Mouse (Mus musculus) heart, embryonic 15.5 days (tissue): Measurements from ENCODE around the gene Dot1l. TPM values are rescaled to one million over a fixed set of nuclear protein-coding genes. Genes with fewer than 3 reads are reported as not detected.
A peak's percentile ranks its signal among the peaks of the same experiment; 100 is the strongest.

Source experiments
- ATAC-seq: fragments of 200-750 bp; cut with Nextera tagmentation; replicated peaks from 2 replicates; pipeline ENCODE4 v1.8.0; 2017; ENCODE audit warnings: low read depth, moderate TSS enrichment; ENCODE audit not compliant: insufficient number of reproducible peaks, insufficient read depth, low FRiP score
- H3K27ac ChIP-seq: fragments of 300-500 bp; sonication (generic); 2 replicates; pipeline ENCODE4 v1.5.1; 2015; ENCODE audit warnings: mild to moderate bottlenecking, inconsistent platforms
- H3K27me3 ChIP-seq: fragments of 300-500 bp; sonication (generic); 2 replicates; pipeline ENCODE4 v1.6.1; 2015; ENCODE audit warnings: inconsistent platforms
- H3K36me3 ChIP-seq: fragments of 300-500 bp; sonication (generic); 2 replicates; pipeline ENCODE4 v1.6.1; 2015; ENCODE audit warnings: mild to moderate bottlenecking, inconsistent platforms
- H3K4me1 ChIP-seq: fragments of 300-500 bp; sonication (generic); replicated peaks from 2 replicates; pipeline ENCODE4 v1.6.1; 2015; ENCODE audit warnings: inconsistent platforms
- H3K4me2 ChIP-seq: fragments of 300-500 bp; sonication (generic); 2 replicates; pipeline ENCODE4 v1.6.1; 2015; ENCODE audit warnings: inconsistent platforms, mild to moderate bottlenecking, moderate library complexity
- H3K4me3 ChIP-seq: fragments of 300-500 bp; sonication (generic); 2 replicates; pipeline ENCODE4 v1.5.1; 2015; ENCODE audit warnings: mild to moderate bottlenecking, inconsistent platforms
- H3K9ac ChIP-seq: fragments of 300-500 bp; sonication (generic); 2 replicates; pipeline ENCODE4 v1.6.1; 2015; ENCODE audit warnings: mild to moderate bottlenecking, inconsistent platforms
- H3K9me3 ChIP-seq: fragments of 300-500 bp; sonication (generic); replicated peaks from 2 replicates; pipeline ENCODE4 v1.6.1; 2016; ENCODE audit warnings: inconsistent platforms
- WGBS: fragments of 180-500 bp; shearing (Covaris S2); methylation state at CpG from one replicate; pipeline ENCODE4 v1.1.7; 2015; ENCODE audit warnings: mixed read lengths; 5-methylcytosine and 5-hydroxymethylcytosine counted together
- polyA plus RNA-seq: library from polyadenylated mRNA; unstranded; fragments of >200 nt; fragmentation: Nextera tagmentation; extraction: Ambion mirVana; gene quantifications from 2 replicates; pipeline ENCODE4 v1.2.1, GENCODE M21; 2015

Gene Dot1l
- polyA plus RNA-seq, 1 experiment from 2014 or later, result 16.1 TPM

GRCm38 (mm10) chr10:80777123-80777522, 22.1 kb downstream of the Dot1l start:
- H3K4me3 ChIP-seq, result no peak overlapping the region
- H3K27me3 ChIP-seq, result no peaks in the 10 kb centered on the region
- no peak overlapping the region for H3K27ac ChIP-seq
- no peak overlapping the region for H3K4me2 ChIP-seq
- no peak overlapping the region for H3K9ac ChIP-seq
- H3K4me1 ChIP-seq, result peaks cover 49% of the 10 kb centered on the region
- peaks cover 74% of the 10 kb centered on the region for H3K36me3 ChIP-seq
- 86% methylated on average over 5 of the region's 5 CpGs for WGBS
- ATAC-seq, result no peak
- H3K9me3 ChIP-seq, result no peaks in the 10 kb centered on the region

- Histone ChIP-seq H3K36me3 (peaks cover 80% of the 10 kb centered on the region), H3K9ac (no peak overlapping the region), H3K4me3 (no peak overlapping the region), H3K4me2 (no peak overlapping the region), H3K4me1 (peaks cover 26% of the 10 kb centered on the region), H3K27me3 (no peaks in the 10 kb centered on the region), H3K27ac (no peak overlapping the region), H3K9me3 (no peaks in the 10 kb centered on the region)
- no peak for ATAC-seq
Observed at GRCm38 (mm10) chr10:80779565-80779964, 24.6 kb downstream of the Dot1l start.

GRCm38 (mm10) chr10:80784302-80784701, 29.3 kb downstream of the Dot1l start:
- no peak overlapping the region for H3K9ac ChIP-seq
- ATAC-seq, result no peak
- H3K9me3 ChIP-seq, result no peaks in the 10 kb centered on the region
- 96% methylated on average over 2 of the region's 2 CpGs for WGBS
- H3K4me2 ChIP-seq, result no peak overlapping the region
- H3K4me3 ChIP-seq, result no peak overlapping the region
- peaks cover 4% of the 10 kb centered on the region for H3K4me1 ChIP-seq
- H3K27ac ChIP-seq, result no peak overlapping the region
- H3K36me3 ChIP-seq, result peaks cover 98% of the 10 kb centered on the region
- H3K27me3 ChIP-seq, result no peaks in the 10 kb centered on the region

GRCm38 (mm10) chr10:80784871-80785270, 29.9 kb downstream of the Dot1l start:
- no peaks in the 10 kb centered on the region for H3K27me3 ChIP-seq
- peaks cover 96% of the 10 kb centered on the region for H3K36me3 ChIP-seq
- no peak overlapping the region for H3K9ac ChIP-seq
- H3K9me3 ChIP-seq, result no peaks in the 10 kb centered on the region
- H3K4me3 ChIP-seq, result no peak overlapping the region
- no peak overlapping the region for H3K4me2 ChIP-seq
- 85% methylated on average over 12 of the region's 12 CpGs for WGBS
- peaks cover 4% of the 10 kb centered on the region for H3K4me1 ChIP-seq
- H3K27ac ChIP-seq, result no peak overlapping the region
- ATAC-seq, result no peak

GRCm38 (mm10) chr10:80785963-80786362, 31.0 kb downstream of the Dot1l start:
- Histone ChIP-seq H3K36me3 (peaks cover 96% of the 10 kb centered on the region), H3K27me3 (no peaks in the 10 kb centered on the region), H3K9ac (no peak overlapping the region), H3K4me2 (no peak overlapping the region), H3K27ac (no peak overlapping the region), H3K4me1 (peaks cover 12% of the 10 kb centered on the region), H3K9me3 (no peaks in the 10 kb centered on the region), H3K4me3 (no peak overlapping the region)
- no peak for ATAC-seq
- WGBS, result 91% methylated on average over 11 of the region's 11 CpGs

- Histone ChIP-seq H3K27ac (no peak overlapping the region; the same call in 1 of the 2 replicates), H3K9ac (no peak overlapping the region)
- WGBS, result 72% methylated on average over 2 of the region's 2 CpGs
Observed at GRCm38 (mm10) chr10:80787517-80787916, 32.5 kb downstream of the Dot1l start.

GRCm38 (mm10) chr10:80790761-80791404, 35.9 kb downstream of the Dot1l start:
- Histone ChIP-seq H3K9ac (no peak overlapping the region), H3K4me1 (peaks cover 36% of the 10 kb centered on the region), H3K4me3 (no peak overlapping the region), H3K9me3 (no peaks in the 10 kb centered on the region), H3K27ac (peak overlapping the region; percentile 77), H3K27me3 (no peaks in the 10 kb centered on the region), H3K4me2 (no peak overlapping the region), H3K36me3 (peaks cover 86% of the 10 kb centered on the region)
- 72% methylated on average over 19 of the region's 19 CpGs for WGBS
- ATAC-seq, result no peak

More at GRCm38 (mm10) chr10:80787517-80787916, 32.5 kb downstream of the Dot1l start:
- no peaks in the 10 kb centered on the region for H3K27me3 ChIP-seq
- ATAC-seq, result no peak
- no peak overlapping the region for H3K4me3 ChIP-seq
- H3K4me1 ChIP-seq, result peaks cover 27% of the 10 kb centered on the region
- H3K4me2 ChIP-seq, result no peak overlapping the region
- no peaks in the 10 kb centered on the region for H3K9me3 ChIP-seq
- peaks cover 92% of the 10 kb centered on the region for H3K36me3 ChIP-seq

GRCm38 (mm10) chr10:80791476-80792174, 36.6 kb downstream of the Dot1l start:
- Histone ChIP-seq H3K27me3 (no peaks in the 10 kb centered on the region), H3K4me3 (no peak overlapping the region), H3K9ac (peak overlapping the region; percentile 16; the same call in 1 of the 2 replicates), H3K4me1 (peaks cover 40% of the 10 kb centered on the region), H3K4me2 (0 out of 2 replicates have a peak overlapping the region, but pooled peaks have one; percentile 1), H3K36me3 (peaks cover 81% of the 10 kb centered on the region), H3K9me3 (no peaks in the 10 kb centered on the region), H3K27ac (peak overlapping the region; percentile 77)
- WGBS, result 54% methylated on average over 33 of the region's 33 CpGs
- ATAC-seq, result peak; percentile 61; the same call in 1 of the 2 replicates

- WGBS, result 70% methylated on average over 41 of the region's 41 CpGs
- no peak for ATAC-seq
- H3K36me3 ChIP-seq, result peaks cover 75% of the 10 kb centered on the region
- peak overlapping the region; percentile 77 for H3K27ac ChIP-seq
- peaks cover 48% of the 10 kb centered on the region for H3K4me1 ChIP-seq
- no peaks in the 10 kb centered on the region for H3K9me3 ChIP-seq
- no peaks in the 10 kb centered on the region for H3K27me3 ChIP-seq
- 0 out of 2 replicates have a peak overlapping the region, but pooled peaks have one; percentile 1 for H3K4me2 ChIP-seq
- H3K4me3 ChIP-seq, result no peak overlapping the region
- peak overlapping the region; percentile 16; the same call in 1 of the 2 replicates for H3K9ac ChIP-seq
Observed at GRCm38 (mm10) chr10:80792175-80793032, 37.4 kb downstream of the Dot1l start.

GRCm38 (mm10) chr10:80793033-80793784, 38.2 kb downstream of the Dot1l start:
- 88% methylated on average over 13 of the region's 13 CpGs for WGBS
- Histone ChIP-seq H3K27ac (0 out of 2 replicates have a peak overlapping the region, but pooled peaks have one; percentile 77), H3K4me1 (peaks cover 44% of the 10 kb centered on the region), H3K27me3 (no peaks in the 10 kb centered on the region), H3K9me3 (no peaks in the 10 kb centered on the region), H3K36me3 (peaks cover 67% of the 10 kb centered on the region), H3K4me3 (no peak overlapping the region), H3K9ac (no peak overlapping the region), H3K4me2 (no peak overlapping the region)
- no peak for ATAC-seq
